Mouse (Mus musculus): ENCODE measurements around the gene Igf2r.

- TF ChIP-seq POLR2A (IDR thresholded peaks at IDR 0.05; ENCODE audit: insufficient read depth, low read depth, low read length) (no peak), CTCF (IDR thresholded peaks at IDR 0.05; ENCODE audit: insufficient read depth, low read depth, low read length) (no peak)
Measured at GRCm38 (mm10) chr17:12652604-12653003, 116.9 kb downstream of the Igf2r start.

Measured in olfactory bulb, adult 2 months (tissue).